Mouse (Mus musculus): ENCODE measurements at regions not wholly inside any gene's neighbourhood (a gene's known extent, or its start where the extent isn't known, plus 50 kb on each side); places are given as distances from the start of the nearest gene placed in this dataset.

DNA sequence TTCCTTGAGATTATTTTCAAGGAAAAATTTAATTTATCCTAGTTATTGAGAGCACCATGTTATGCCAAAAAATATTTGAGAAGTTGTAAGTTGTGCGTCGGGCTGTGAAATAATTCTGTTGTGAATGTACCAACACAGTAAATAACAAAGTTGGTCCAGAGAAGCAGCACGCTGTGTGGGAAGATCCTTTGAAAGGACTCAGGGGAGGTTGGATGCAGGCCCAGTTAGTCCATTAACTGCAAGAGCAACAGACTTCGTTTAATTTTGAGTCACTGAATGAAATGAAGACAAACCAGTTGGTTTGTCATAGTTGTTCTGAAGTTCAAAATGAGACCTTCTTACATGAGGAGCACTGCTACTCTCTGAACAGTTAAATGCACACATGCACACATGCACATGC is 85.8 kb upstream of the Thumpd2 start:
- Histone ChIP-seq H3K4me1 (replicated peaks; ENCODE audit: control insufficient read depth, insufficient read depth) (no peaks in the 10 kb centered on the region), H3K9ac (ENCODE audit: low read length) (no peak overlapping the region), H3K9me3 (ENCODE audit: control insufficient read depth, low read length) (no peaks in the 10 kb centered on the region), H3K36me3 (ENCODE audit: control insufficient read depth, insufficient read depth, low read length) (no peaks in the 10 kb centered on the region), H3K4me2 (replicated peaks; ENCODE audit: low read depth) (no peak overlapping the region), H3K27ac (replicated peaks) (no peak overlapping the region), H3K27me3 (ENCODE audit: control insufficient read depth, insufficient read depth, low read length) (no peaks in the 10 kb centered on the region), H3K4me3 (ENCODE audit: low read depth, low read length) (no peak overlapping the region)
- no peak for DNase-seq (ENCODE audit: low spot score)
- TF ChIP-seq CTCF (IDR thresholded peaks at IDR 0.05; ENCODE audit: low read depth), result no peak
- no peak for TF ChIP-seq EP300 (optimal IDR thresholded peaks at IDR 0.05)
- ATAC-seq (ENCODE audit: low FRiP score, low TSS enrichment), result no peak
- WGBS, result 67% methylated on average over 4 of the region's 4 CpGs

GRCm38 (mm10) chr17:81134702-81135101 is 69.8 kb upstream of the Thumpd2 start:
- Histone ChIP-seq H3K9me3 (ENCODE audit: control insufficient read depth, low read length) (no peaks in the 10 kb centered on the region), H3K4me3 (ENCODE audit: low read depth, low read length) (no peak overlapping the region), H3K4me2 (replicated peaks; ENCODE audit: low read depth) (no peak overlapping the region), H3K9ac (ENCODE audit: low read length) (no peak overlapping the region), H3K27ac (replicated peaks) (no peak overlapping the region), H3K4me1 (replicated peaks; ENCODE audit: control insufficient read depth, insufficient read depth) (no peaks in the 10 kb centered on the region), H3K36me3 (ENCODE audit: control insufficient read depth, insufficient read depth, low read length) (no peaks in the 10 kb centered on the region), H3K27me3 (ENCODE audit: control insufficient read depth, insufficient read depth, low read length) (no peaks in the 10 kb centered on the region)
- no peak for TF ChIP-seq CTCF (IDR thresholded peaks at IDR 0.05; ENCODE audit: low read depth)
- no peak for TF ChIP-seq EP300 (optimal IDR thresholded peaks at IDR 0.05)
- 78% methylated on average over 6 of the region's 6 CpGs for WGBS
- DNase-seq (ENCODE audit: low spot score) (no peak), ATAC-seq (ENCODE audit: low FRiP score, low TSS enrichment) (no peak)

GRCm38 (mm10) chr17:81133227-81133626 is 68.3 kb upstream of the Thumpd2 start:
- Histone ChIP-seq H3K4me1 (replicated peaks; ENCODE audit: control insufficient read depth, insufficient read depth) (no peaks in the 10 kb centered on the region), H3K4me2 (replicated peaks; ENCODE audit: low read depth) (no peak overlapping the region), H3K9ac (ENCODE audit: low read length) (no peak overlapping the region), H3K27ac (replicated peaks) (no peak overlapping the region), H3K9me3 (ENCODE audit: control insufficient read depth, low read length) (no peaks in the 10 kb centered on the region), H3K4me3 (ENCODE audit: low read depth, low read length) (no peak overlapping the region), H3K36me3 (ENCODE audit: control insufficient read depth, insufficient read depth, low read length) (no peaks in the 10 kb centered on the region), H3K27me3 (ENCODE audit: control insufficient read depth, insufficient read depth, low read length) (no peaks in the 10 kb centered on the region)
- no peak for DNase-seq (ENCODE audit: low spot score)
- 56% methylated on average over 4 of the region's 4 CpGs for whole genome bisulfite sequencing
- TF ChIP-seq CTCF (IDR thresholded peaks at IDR 0.05; ENCODE audit: low read depth) (no peak), EP300 (optimal IDR thresholded peaks at IDR 0.05) (no peak)
- ATAC-seq (ENCODE audit: low FRiP score, low TSS enrichment), result no peak
